In the genomic region with DNA sequence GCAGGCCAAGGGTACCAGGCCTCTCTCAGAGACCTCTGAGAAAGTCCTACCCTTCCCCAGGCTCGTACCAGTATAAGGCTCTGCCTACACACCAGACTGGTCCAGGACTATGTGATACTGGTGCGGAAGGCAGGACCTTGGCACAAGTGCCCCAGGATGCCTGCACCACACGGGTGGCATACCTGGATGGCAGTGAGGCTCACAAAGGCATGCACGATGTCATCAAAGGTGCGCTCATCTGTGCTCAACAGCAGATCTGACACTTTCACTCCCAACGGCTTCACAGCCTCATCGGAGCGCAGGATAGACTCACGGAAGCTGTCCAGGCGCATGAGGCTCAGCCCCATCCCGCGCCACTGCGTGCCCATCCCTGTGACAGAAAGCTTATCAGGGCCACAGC, we compare ENCODE assay signal across 10 mouse cellular contexts.
"Had no signal": no experiment of that assay in that cellular context is flagged by ENCODE, and none has a peak within 500 bp of the region (broad histone marks: within the 10 kb centered on the region; RNA-seq: fewer than 3 reads in every experiment).

No protein-coding gene starts in this region.

- H3K4me2 ChIP-seq: limb, embryonic 12.5 days; liver, embryonic 13.5 days; midbrain, embryonic 12.5 days had no signal

- H3K27me3 ChIP-seq: limb, embryonic 12.5 days; liver, embryonic 13.5 days; midbrain, embryonic 12.5 days had no signal

- H3K27ac ChIP-seq: layer of hippocampus, adult 2 months; limb, embryonic 12.5 days; liver, embryonic 13.5 days; midbrain, embryonic 12.5 days had no signal

- H3K4me3 ChIP-seq: layer of hippocampus, adult 2 months; limb, embryonic 12.5 days; liver, embryonic 13.5 days; midbrain, embryonic 12.5 days had no signal

- H3K9me3 ChIP-seq: limb, embryonic 12.5 days; liver, embryonic 13.5 days; midbrain, embryonic 12.5 days had no signal

- DNase-seq: kidney, postnatal 10 days; kidney, postnatal 4 days; liver, embryonic 13.5 days; lung, adult 18-20 months; right cerebral cortex, postnatal 14 days; thymus, postnatal 36 days had no signal

- H3K9ac ChIP-seq: limb, embryonic 12.5 days; liver, embryonic 13.5 days; midbrain, embryonic 12.5 days had no signal

- ATAC-seq: midbrain, embryonic 16.5 days had no signal
